Mouse (Mus musculus) gastrocnemius, postnatal 36 days (tissue): ENCODE measurements around the gene Abraxas2. TPM values are rescaled to one million over a fixed set of nuclear protein-coding genes. Genes with fewer than 3 reads are reported as not detected.

ENCODE experiments used
- DNase-seq, 2 experiments: peaks; one replicate each; pipeline ENCODE4 v3.0.0; 2022
- intact Hi-C: fragments of 180-260 bp; cut with DNase I; formaldehyde crosslinking; loops from one replicate; pipeline ENCODE4 v1.15.1; 2025
- long read RNA-seq, 2 experiments: library from polyadenylated mRNA; stranded (forward); transcript quantifications; one replicate each; pipeline ENCODE4 v2.0.0; 2021
- total RNA-seq, 2 experiments: library from RNA; stranded (reverse); gene quantifications; 2 replicates each; pipeline ENCODE4 v1.2.3; 2021

Abraxas2 gene
- total RNA-seq, result 10 to 100 TPM; 20.5 to 21.3 TPM
- long read RNA-seq, experiment 1, transcript Abraxas2-201 (9 exons, 2,892 nt), result major isoform, 17 of 22 reads
- long read RNA-seq, experiment 1, partial matches to known transcripts, result 3 of 22 reads
- long read RNA-seq, experiment 1, other reads (novel, unspliced or antisense), result 1 of 22 reads
- long read RNA-seq, experiment 2, transcript Abraxas2-201 (9 exons, 2,892 nt), result major isoform, 17 of 21 reads
- long read RNA-seq, experiment 2, partial matches to known transcripts, result 3 of 21 reads
- long read RNA-seq, experiment 2, other reads (novel, unspliced or antisense), result 0 of 21 reads

GRCm38 (mm10) chr7:132859042-132859958, at the start of gene Abraxas2:
Gene Abraxas2, plus strand, starts transcription at chr7:132859225.
- intact Hi-C loops, result loop anchor here (5.0 kb wide), 1 partner anchor 138 kb away; no protein-coding TSS in a partner anchor

GRCm38 (mm10) chr7:132809721-132810120, 49.3 kb upstream of the Abraxas2 start:
- intact Hi-C loops, result loop anchor here (5.0 to 10.0 kb wide), 6 partner anchors 37 to 235 kb away; partner anchors contain the start of gene Oat
- no peak for DNase-seq

More at GRCm38 (mm10) chr7:132859042-132859958, at the start of gene Abraxas2:
- peak; percentile 79 to 82 for DNase-seq

- intact Hi-C loops, result loop anchor here (5.0 to 10.0 kb wide), 5 partner anchors 73 to 236 kb away; partner anchors contain the start of gene Oat
- DNase-seq, result peak; percentile 52 to 68
These were observed 48.7 kb upstream of the Abraxas2 start for GRCm38 (mm10) chr7:132810368-132810767.

GRCm38 (mm10) chr7:132810879-132811278, 48.1 kb upstream of the Abraxas2 start:
- peak; percentile 89 to 92 for DNase-seq
- intact Hi-C loops, result loop anchor here (1.0 to 10.0 kb wide), 6 partner anchors 74 to 236 kb away; partner anchors contain the start of gene Oat

GRCm38 (mm10) chr7:132811716-132812618, 47.1 kb upstream of the Abraxas2 start:
- DNase-seq, result no peak
- intact Hi-C loops, result loop anchor here (1.0 to 10.0 kb wide), 6 partner anchors 75 to 237 kb away; partner anchors contain the start of gene Oat

- intact Hi-C loops, result loop anchor here (5.0 to 10.0 kb wide), 5 partner anchors 76 to 238 kb away; partner anchors contain the start of gene Oat
- DNase-seq, result peak; percentile 33 to 60
These were observed 46.2 kb upstream of the Abraxas2 start for GRCm38 (mm10) chr7:132812619-132813415.

GRCm38 (mm10) chr7:132813416-132814088, 45.5 kb upstream of the Abraxas2 start, which contains the start of gene Fam53b:
Gene Fam53b, minus strand, starts transcription at chr7:132813886.
- peak; percentile 54 to 70 for DNase-seq
- intact Hi-C loops, result loop anchor here (5.0 to 10.0 kb wide), 5 partner anchors 76 to 239 kb away; partner anchors contain the start of gene Oat

GRCm38 (mm10) chr7:132814089-132814450, 45.0 kb upstream of the Abraxas2 start:
- intact Hi-C loops, result loop anchor here (5.0 to 10.0 kb wide), 5 partner anchors 77 to 239 kb away; partner anchors contain the start of gene Oat
- no peak for DNase-seq

- intact Hi-C loops, result loop anchor here (5.0 to 10.0 kb wide), 3 partner anchors 37 to 240 kb away; partner anchors contain the start of genes Eef1akmt2 and Oat
- DNase-seq, result no peak
These were observed 43.9 kb upstream of the Abraxas2 start for GRCm38 (mm10) chr7:132815081-132815480.

- DNase-seq, result no peak
- intact Hi-C loops, result loop anchor here (5.0 to 10.0 kb wide), 3 partner anchors 36 to 242 kb away; partner anchors contain the start of genes Eef1akmt2 and Oat
These were observed 42.5 kb upstream of the Abraxas2 start for GRCm38 (mm10) chr7:132816528-132816927.

GRCm38 (mm10) chr7:132817056-132817455, 42.0 kb upstream of the Abraxas2 start:
- no peak for DNase-seq
- intact Hi-C loops, result loop anchor here (5.0 to 10.0 kb wide), 3 partner anchors 35 to 242 kb away; partner anchors contain the start of genes Eef1akmt2 and Oat

- intact Hi-C loops, result no loop called here
- DNase-seq, result no peak
These were observed 38.3 kb upstream of the Abraxas2 start for GRCm38 (mm10) chr7:132820692-132821091.

- intact Hi-C loops, result no loop called here
These were observed 35.2 kb upstream of the Abraxas2 start for GRCm38 (mm10) chr7:132823832-132824231.

GRCm38 (mm10) chr7:132824346-132825022, 34.5 kb upstream of the Abraxas2 start:
- DNase-seq, result no peak
- intact Hi-C loops, result no loop called here

More at GRCm38 (mm10) chr7:132823832-132824231, 35.2 kb upstream of the Abraxas2 start:
- DNase-seq, result no peak

GRCm38 (mm10) chr7:132830955-132831354, 28.1 kb upstream of the Abraxas2 start:
- DNase-seq, result no peak
- intact Hi-C loops, result no loop called here

GRCm38 (mm10) chr7:132841287-132841686, 17.7 kb upstream of the Abraxas2 start:
- no peak for DNase-seq
- intact Hi-C loops, result no loop called here

- intact Hi-C loops, result no loop called here
- no peak for DNase-seq
These were observed 16.6 kb upstream of the Abraxas2 start for GRCm38 (mm10) chr7:132842455-132842854.
